Mouse (Mus musculus): Measurements from ENCODE around the gene 6030445D17Rik.

GRCm38 (mm10) chr4:136439106-136439505 lies 22.9 kb upstream of the 6030445D17Rik start:
- TF ChIP-seq CTCF (IDR thresholded peaks at IDR 0.05; ENCODE audit: low read depth, low read length) (no peak), POLR2A (IDR thresholded peaks at IDR 0.05; ENCODE audit: extremely low read depth, insufficient read depth, low read length) (no peak)
